Mouse (Mus musculus) myocyte (in vitro differentiated cells): ENCODE results near the gene Rybp.

ENCODE experiments used
- MYOG ChIP-seq, 3 experiments: IDR thresholded peaks; one replicate each; pipeline ENCODE4 v1.6.1; 2011; ENCODE audit warnings: control low read depth in 2 of 3, low read depth in 2 of 3, mild to moderate bottlenecking in 2 of 3; ENCODE audit not compliant: insufficient read length in 2 of 3, control insufficient read depth in 1 of 3, insufficient read depth in 1 of 3
- POLR2A ChIP-seq: IDR thresholded peaks from one replicate; pipeline ENCODE4 v1.6.1; 2011; ENCODE audit warnings: low read depth, mild to moderate bottlenecking, control low read depth, moderate library complexity; ENCODE audit not compliant: insufficient read length

DNA sequence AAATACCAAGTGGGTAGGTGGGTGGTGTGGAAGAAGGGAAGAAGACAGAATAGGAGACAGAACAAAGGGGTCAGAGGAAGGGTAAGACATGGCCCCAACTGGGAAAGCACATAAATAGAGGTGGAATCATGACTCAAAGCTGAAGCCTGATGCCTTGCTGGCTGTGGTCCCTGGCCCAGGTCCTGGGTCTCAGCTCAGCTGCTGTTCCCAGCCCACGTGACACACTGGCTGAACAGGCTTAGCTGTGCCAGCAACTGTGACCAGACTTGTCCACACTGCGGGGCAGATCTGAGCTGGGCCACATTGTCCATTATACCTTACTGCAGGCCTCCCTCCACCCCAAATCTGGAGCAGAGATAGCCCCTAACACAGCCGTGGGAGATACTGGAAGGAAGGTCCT lies 103.9 kb downstream of the Rybp start:
- TF ChIP-seq POLR2A: peak; percentile 37
- peak; percentile 96 to 100 (median 99) for TF ChIP-seq MYOG (IDR thresholded peaks at IDR 0.05; ENCODE audit: control insufficient read depth in 1 of 3, insufficient read depth in 1 of 3, insufficient read length in 2 of 3, low read depth in 2 of 3)
